Mouse (Mus musculus): ENCODE measurements around the gene Hmg20b.

Hmg20b gene

DNA sequence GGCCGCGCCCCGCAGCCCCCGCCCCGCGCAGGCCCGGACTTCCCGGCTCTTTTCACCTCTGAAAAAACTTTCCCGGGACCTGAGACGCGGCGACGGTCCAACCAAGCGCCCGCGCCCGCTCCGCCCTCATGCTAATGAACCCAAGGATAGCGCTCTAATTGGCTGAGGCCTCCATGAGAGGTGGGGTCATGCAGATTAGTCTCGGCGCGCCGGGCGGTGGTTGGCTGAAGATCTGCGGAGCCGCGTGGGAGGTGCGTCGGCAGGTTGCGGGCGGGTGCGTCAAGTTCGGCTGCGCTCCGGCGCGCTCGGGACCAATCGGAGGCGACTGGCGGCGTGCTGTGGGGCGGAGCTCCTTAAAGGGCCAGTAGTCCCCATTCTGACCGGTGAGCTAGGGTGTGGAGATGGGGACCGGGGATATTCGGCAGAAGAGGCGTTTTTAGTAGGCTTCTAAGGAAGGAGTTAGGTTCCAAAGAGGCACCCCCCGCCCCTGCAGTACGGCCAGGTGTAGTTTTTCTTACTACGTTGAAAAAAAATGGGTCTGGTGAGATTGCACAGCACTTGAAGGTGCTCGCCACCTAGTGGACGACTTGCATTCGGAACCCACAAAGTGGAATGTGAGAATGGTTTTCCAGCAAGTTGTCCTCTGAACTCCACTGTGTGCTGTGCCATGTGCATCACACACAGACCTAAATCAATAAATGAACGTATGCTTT lies at the start of gene Hmg20b:
TSS of gene Hmg20b (minus strand) at position 130 of the 713 bp plus-strand sequence.
- peak; percentile 99 for DNase-seq

DNA sequence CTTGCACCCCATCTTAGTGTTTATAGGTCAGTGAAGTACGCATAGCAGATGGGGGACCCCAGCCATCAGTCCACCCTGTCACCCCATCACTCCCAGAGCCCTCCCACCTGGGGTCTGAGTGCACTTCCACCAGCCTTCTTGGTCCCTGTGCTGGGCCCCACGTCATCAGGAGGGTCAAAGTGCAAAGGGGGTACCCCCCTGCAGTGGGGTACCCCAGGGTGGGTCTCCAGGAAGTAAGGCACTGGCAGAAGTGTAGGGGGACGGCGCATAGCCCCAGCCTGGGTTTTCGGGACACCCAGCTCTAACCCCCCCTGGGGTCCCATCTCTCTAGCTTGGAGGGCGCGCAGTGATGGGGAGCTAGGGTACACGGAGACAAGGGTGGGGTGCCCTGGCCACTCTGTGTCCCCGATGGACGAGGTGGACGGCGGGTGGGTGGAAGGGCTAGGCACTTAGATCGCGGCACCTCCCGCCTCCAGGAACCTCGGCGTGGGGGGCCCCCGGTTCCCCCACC lies 49.6 kb upstream of the Hmg20b start:
- no peak for DNase-seq

DNA sequence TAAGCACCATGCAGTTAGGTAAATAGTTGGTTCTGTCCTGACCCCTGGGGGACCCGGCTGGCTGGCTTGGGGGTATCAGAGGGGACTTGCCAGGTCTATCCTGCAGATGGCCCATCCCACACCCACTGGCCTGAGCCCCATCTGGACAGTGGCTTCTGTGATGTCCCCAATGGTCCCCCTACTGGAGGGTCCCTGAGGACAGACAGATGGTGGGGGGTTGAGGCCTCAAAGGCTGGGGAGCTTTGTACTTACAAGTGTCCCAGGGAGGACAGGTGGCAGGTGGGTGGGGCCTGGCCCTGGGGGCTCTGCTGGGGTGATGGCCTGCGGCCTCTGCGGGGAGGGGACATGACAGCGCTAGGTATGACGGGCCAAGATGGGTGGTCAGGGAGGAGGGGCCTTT lies 49.0 kb upstream of the Hmg20b start:
- DNase-seq = no peak

DNA sequence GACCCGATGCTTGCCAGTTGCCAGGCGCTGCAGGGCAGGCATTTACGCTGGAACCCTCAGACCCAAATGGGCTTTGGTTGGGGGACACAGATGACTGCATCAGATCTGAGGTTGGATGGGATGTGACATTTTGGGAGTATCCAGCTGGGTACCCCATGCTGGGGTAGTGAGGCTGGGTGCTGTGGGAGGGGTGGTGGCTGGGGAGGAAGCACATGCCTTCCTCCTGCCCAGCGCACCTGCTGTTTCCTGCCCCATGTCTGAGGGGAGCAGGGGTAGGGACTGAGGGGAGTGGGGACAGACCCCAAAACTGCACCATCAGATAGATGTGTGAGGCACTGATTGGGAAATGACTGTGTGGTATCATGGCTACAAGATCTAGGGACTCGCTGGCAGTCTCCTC lies 46.5 kb upstream of the Hmg20b start:
- DNase-seq = no peak

DNA sequence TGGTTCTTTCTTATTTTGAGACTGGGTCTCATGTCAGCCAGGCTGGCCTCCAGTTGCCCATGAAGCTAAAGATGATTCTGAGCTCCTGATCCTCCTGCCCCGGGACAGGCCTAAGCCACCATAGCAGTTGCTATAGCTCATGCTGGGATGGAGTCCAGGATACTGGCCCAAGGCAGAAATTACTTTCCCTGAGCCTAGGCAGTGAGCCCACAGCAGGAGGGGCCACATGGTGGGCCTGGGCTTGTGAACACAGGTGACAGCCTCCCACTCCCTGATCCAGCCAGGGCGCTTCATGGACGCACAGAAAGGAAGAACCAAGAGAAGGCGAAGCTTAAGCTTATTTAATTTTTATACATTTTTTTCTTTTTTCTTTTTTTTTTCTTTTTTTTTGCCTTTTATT lies 45.6 kb upstream of the Hmg20b start:
- DNase-seq = no peak

DNA sequence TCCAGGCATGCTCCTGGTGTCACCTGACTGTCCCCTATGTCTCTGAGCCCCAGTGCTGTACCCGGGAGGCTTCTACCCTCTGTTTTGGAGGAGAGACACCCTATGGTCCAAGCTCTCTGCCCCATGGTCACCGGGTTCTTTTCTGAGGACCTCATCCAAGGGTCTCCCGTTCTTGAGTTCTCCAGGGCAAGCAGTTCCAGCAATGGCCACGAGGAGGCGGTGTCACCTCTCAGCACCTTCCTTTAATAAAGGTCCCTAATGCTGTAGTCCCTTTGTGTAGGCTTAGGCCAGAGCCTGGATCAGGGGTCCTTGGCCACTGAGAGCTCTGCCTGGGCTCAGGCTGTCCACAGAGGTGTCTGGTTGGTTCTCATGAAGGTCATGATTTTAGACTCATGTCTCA lies 44.8 kb upstream of the Hmg20b start:
- DNase-seq = peak; percentile 82

DNA sequence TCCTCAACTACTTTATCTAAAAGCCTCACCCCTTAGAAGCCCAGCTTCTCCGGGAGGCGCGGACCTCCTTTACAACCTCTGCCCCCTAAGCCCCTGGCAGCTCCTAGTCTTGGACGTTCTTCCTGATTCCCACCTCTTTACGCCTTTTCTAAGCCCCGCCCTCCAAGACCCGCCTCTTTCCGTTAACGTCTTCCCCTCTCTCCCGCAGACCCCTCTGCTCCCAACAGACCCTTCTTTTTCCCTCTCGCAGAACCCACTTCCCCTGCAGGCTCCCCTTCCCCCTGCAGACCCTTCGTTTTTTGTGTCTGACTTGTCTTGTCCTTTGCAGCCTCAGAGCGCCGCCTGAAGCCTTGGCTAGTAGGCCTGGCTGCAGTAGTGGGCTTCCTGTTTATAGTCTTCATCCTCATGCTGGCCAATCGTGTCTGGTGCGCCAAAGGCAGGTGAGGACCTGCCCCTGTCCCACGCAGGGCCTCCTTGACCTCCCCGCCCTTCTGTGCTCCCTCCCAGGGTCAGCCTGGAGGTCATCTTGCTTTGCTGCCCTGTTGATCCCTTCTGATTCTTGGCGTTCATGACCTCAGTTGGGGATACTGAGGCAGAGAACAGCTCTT lies 43.3 kb upstream of the Hmg20b start:
- DNase-seq = no peak

DNA sequence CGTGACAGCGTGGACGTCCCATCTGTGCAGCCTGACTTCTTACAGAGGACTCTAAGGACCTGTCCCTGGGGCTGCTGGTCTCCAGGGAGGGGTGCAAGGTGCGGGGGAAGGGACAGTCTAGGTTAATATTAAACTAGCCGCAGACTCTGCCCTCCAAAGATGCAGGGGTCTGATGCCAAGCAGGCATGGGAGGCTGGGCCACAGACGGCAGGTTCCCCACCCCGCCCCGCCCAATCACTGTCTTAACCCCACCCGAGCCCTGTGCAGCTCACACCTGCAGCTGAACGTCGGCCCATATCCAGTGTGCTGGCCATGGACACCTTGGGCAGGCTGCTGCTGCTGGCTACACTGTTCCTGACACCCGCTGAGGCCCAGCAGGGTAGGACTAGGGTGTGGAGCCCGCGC lies 42.5 kb upstream of the Hmg20b start, which contains the start of gene Smim24:
TSS of gene Smim24 (plus strand) at position 271 of the 405 bp plus-strand sequence.
- no peak for DNase-seq

DNA sequence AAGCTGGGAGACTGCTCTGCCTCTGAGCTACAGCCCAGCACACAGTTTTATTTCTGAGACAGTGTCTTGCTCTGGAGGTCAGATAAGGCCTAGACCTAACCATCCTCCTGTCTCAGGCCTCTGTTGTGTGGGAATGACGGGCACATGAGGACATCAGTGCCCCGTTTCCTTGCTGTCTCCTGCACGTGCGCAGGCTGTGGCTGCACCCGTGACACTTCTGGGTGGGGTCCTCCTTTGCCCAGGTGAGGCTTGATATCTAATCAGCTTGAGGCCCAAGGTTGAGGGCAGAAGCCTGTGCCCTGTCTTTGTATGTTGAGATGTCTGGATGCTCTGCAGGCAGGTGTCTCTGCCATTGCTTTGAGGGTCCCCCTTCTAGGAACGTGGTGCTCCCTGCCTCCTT lies 42.0 kb upstream of the Hmg20b start:
- no peak for DNase-seq

DNA sequence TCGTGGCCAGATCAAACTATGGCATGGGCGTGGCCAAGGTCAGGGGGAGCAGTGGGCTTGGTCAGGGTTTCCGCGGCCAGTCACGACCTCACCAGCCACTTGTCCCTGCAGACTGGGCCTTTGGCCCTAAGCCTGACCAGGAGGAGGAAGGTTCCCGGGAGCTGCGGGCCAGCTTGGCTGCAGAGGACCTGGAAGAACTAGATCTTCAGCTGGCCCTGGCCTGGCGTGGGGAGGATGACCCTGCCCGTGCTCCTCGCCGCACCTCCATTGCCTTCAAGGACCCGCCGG lies 40.3 kb upstream of the Hmg20b start:
- DNase-seq = no peak

DNA sequence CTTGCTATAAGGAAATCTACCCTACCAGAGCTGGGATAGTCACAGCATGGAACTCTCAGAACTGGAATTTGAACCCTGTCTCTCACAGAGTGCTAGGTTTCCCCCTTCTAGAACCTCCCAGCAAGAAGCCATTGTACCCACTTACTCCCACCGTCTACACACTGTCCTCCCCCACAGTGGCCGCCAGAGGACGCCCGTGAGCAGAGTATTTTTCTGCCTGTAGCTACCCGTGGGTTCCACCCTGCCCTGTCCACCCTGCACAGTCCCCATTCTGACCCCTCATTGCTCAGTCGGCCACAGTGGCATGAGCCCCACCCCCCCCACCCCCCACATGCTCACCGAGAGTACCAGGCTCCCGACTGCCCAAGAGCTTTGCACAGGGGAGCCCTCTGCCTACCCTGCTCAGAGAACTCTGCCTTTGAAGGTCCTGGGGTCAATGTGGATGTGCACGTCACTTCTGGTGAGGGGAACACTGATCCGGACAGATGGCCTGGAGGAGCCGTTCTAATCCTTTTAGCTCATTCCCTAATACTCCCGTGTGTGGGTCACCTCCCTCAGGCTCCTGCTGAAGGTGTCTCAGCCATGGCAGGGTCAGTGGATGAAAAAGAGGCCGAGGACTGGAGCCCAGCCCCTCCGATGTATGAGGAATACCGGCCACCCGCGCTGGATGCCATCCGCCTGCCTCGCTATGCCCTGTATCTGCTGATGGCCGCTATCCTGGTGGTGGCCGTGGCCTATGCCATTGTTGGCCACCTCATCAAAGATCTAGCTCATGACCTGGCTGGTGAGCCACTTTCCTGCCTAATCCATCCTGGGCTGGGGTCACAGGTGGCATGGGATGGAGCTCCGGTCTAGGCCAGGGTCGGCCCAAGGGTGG lies 39.8 kb upstream of the Hmg20b start:
- peak; percentile 84 for DNase-seq

DNA sequence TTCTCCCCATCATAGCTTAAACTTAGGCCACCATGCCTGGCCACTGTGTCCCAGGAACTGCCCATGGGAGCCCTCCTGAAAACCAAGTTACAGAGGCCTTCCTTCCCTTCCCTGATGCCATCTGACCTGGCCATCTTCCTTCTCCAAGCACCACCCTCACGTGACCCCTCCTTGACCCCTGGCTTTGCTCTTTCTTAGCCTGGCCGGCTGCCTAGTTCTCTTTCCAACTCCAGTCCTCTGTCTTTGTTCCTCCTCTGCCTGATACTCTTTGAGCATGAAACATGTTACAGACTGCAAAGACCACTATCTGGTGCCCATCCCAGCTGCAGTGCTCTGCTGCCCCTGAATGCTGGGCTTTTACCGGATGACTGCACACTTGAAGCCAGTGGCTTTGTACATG lies 39.1 kb upstream of the Hmg20b start:
- DNase-seq = no peak

DNA sequence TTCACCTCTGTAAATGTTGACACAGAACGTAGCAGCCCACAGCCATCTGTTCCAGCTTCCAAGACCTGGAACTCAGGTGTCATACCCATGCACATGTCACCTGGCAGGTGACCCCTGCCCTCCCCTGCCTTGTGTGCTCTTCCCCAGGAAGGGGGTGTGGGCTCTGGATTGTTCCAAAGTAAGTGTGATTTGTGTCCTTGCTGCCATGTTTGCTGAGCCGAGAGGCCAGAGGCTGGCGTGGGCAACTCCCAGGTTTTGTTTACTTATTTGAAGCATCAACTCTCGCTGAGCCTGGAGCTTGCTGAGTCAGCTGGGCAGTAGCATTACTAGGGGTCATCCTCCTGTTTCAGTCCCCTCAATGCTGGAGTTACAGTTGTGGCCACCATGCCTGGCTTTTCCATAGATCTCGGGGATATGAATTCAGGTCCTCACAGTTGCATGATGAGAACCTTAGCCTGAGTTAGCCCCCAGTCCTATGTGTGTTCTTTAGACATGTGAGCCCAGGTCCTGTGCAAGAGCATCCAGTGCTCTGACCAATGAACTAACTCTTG lies 38.3 kb upstream of the Hmg20b start, which contains the start of gene Gm48552:
TSS of gene Gm48552 (plus strand) at position 501 of the 551 bp plus-strand sequence.
- no peak for DNase-seq

DNA sequence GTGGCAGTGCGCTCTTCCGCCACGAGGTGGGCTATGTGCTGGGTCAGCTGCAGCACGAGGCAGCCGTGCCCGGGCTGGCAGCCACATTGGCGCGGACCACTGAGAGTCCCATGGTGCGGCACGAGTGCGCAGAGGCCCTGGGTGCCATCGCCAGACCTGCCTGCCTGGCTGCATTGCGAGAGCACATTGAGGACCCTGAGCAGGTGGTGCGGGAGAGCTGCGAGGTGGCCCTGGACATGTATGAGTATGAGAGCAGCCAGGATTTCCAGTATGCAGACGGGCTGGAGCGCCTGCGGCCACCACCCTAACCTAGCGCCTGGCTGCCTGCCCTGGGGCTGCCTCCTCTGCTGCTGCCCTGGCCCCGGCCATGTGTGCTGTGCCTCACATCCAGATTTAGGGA lies 37.4 kb upstream of the Hmg20b start:
- DNase-seq = no peak

DNA sequence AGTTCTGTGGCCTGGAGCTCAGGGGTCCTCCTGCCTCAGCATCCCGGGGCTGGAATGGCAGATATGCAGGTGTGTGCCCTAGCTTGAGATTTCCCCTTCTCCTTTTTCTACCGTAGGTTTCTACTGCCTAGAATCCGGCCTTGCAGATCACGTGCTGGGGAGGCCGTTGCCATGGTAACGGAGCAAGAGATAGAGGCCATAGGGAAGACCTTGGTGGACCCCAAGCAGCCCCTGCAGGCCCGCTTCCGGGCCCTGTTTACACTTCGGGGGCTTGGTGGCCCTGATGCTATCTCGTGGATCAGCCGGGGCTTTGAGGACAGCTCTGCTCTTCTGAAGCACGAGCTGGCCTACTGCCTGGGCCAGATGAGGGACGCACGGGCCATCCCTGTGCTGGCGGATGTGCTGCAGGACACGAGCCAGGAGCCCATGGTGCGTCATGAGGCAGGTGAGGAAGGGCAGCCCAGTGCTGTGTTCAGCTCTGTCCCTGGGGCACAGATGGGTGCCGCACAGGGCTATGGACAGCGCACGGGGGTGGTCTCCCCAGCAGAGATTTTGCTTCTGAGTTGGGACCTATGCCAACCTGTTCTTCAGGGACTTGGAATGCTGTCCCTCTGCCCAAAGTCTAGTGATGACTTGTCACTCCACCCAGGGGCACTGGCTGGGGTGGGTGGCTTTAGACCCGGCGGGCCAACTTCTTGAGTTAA lies 35.5 kb upstream of the Hmg20b start:
- no peak for DNase-seq

DNA sequence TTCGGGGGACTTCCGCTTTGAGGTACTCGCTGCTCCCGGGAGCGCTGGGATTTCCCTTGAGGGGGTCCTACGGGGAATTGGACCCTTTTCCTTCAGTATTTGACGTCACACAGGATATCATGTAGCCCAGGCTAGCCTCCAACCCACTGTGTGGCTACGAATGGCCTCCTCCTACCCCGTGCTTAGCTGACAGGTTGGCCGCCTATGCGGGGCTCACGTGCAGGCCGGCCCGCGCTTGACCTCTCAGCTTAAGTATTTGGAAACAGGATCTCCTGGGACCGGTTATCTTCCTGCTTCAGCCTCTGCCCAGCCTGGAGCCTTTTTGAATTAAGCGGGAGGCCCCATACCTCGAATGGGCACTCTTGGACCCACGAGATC lies 34.3 kb upstream of the Hmg20b start:
- no peak for DNase-seq

DNA sequence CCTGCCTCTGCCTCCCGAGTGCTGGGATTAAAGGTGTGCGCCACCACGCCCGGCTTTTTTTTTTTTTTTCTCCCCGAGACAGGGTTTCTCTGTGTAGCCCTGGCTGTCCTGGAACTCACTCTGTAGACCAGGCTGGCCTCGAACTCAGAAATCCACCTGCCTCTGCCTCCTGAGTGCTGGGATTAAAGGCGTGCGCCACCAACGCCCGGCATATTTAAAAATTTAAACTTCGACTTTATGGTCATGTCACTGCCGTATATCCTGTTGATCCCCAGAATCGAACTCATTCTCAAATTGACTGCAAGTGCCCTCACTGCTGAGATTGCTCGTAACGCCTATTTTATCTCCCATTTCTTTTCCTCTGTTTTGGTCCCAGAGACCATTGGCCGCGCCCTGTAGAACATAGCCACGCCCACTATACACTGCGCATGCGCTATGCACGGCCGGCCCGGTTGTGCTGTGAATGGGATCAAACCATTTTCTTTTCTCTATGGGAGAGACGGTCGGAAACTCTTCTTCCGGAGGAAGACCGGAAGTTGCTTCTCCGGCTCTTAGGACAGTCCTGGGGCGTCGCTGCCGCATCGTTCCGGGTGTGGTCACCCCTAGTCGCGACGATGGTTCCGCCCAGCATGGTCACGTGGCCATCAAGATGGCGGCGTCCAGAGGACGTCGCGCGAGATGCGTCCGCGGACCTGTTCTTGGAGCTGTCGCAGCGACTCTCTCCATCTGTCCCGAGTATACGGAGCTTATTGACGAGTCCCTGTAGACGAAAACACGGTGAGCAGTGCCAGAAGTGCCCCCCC lies 33.7 kb upstream of the Hmg20b start, which contains the start of the genes Dohh and Gm48551:
TSS of gene Dohh (plus strand) at position 627 of the 803 bp plus-strand sequence.
TSS of gene Gm48551 (plus strand) at position 665 of the 803 bp plus-strand sequence.
- DNase-seq = peak; percentile 99

DNA sequence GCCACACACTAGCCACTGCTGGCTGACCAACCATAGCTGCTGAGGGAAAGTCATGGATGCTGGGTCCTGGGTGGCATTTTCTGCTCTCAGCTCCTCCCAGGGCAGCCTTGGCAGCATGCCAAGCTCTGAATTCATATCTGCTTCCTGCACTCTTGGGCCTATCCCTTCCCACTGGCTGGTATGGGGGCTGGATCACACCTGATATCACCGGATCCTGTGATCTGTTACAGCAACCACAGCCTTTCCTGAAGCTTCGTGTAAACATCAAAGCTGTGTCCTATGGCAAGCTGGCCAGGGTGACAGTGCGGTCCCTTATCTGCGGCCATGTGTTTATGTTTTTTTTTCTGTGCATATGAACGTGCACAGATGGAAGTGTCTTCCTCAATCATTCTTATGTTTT lies 31.8 kb upstream of the Hmg20b start:
- DNase-seq = no peak

DNA sequence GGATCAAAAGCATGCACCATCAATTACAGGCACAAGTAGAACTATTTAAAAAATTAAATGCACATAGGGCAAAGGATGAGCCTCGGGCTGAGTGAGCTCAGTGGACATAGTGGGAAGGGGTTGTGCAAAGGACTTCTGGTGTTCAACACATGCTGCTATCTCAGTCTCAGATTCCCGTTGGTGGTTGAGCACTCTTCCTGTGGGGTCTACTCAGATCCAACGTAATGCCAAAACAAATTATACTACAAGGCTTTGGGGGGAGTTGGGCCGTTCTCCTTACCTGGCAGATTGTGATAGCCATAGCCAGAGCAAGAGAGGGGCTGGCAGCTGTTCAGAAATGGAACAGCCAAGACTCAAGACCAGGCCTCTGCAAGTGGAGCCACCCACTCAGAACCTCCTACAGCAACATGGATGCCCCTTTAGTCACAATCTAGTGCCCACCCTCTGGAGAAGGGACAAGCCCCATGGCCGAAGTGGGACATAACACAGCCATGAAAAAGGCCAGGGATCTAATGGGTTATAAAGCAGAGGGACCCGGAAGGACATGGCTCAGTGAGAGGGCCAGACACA lies 29.6 kb upstream of the Hmg20b start:
- no peak for DNase-seq

DNA sequence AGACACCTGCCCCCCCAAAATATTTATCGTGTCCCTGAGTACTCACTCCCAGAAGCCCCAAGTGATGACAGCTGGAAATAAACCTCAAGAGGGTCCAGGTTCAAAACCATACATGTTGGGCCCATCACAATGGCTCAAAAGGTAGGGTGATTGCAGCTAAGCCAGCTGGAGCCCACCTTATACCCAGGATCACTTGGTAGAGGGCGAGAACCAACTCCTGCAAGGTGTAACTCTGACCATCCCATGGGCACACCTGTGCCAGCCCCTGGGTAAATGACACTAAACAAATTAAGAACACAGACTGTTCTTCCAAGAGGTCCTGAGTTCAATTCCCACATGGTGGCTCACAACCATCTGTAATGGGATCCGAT lies 28.9 kb upstream of the Hmg20b start:
- no peak for DNase-seq

DNA sequence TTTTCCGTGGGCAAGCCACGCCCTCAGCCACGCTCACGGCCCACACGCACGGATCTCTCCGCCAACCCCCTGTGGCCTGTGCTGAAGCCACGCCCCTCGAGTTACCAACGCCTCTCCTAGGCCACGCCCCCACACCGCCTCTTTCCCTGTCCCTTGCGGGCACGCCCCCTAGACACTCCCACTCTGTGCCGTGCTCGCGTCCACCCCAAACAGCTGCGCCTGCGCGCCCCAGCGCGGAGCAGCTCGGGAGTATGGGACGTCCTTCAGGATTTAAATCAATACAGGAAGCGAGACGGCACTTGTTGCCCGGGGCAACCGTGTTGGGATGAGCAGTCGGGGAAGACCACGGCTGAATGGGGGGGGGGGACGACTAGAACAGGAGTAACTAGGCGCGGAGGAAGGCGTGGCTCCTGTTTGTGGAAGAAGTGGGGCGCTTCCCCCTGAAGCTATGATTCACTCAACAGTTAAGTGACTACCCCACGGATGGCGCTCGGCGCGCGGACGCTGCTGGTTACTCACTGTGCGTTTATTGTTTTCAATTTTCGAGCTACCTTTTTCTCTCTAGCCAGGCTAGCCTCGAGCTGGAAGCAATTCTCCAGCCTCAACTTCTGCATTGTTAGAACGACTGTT lies 28.4 kb upstream of the Hmg20b start:
- DNase-seq = peak; percentile 100

All from right cerebral cortex, postnatal 4 days (tissue).